Mouse (Mus musculus): ENCODE data around the gene Irs3. TPM values are rescaled to one million over a fixed set of nuclear protein-coding genes. Genes with fewer than 3 reads are reported as not detected.

Irs3 gene
- total RNA-seq, 2 experiments from 2014 or later = 0.59 to 0.90 TPM

- peak; percentile 88 for DNase-seq (ENCODE audit: low spot score)
Measured at GRCm38 (mm10) chr5:137660064-137660688, 14.7 kb upstream of the Irs3 start.

GRCm38 (mm10) chr5:137656977-137657376, 11.5 kb upstream of the Irs3 start:
- DNase-seq (ENCODE audit: low spot score) = peak; percentile 81

GRCm38 (mm10) chr5:137654746-137655145, 9.2 kb upstream of the Irs3 start:
- no peak for DNase-seq (ENCODE audit: low spot score)

- DNase-seq (ENCODE audit: low spot score) = no peak
Measured at GRCm38 (mm10) chr5:137653366-137653765, 7.9 kb upstream of the Irs3 start.

GRCm38 (mm10) chr5:137652474-137652873, 7.0 kb upstream of the Irs3 start:
- DNase-seq (ENCODE audit: low spot score) = peak; percentile 80

- peak; percentile 34 for DNase-seq (ENCODE audit: low spot score)
Measured at GRCm38 (mm10) chr5:137649669-137650571, 4.4 kb upstream of the Irs3 start.

GRCm38 (mm10) chr5:137649251-137649650, 3.7 kb upstream of the Irs3 start:
- no peak for DNase-seq (ENCODE audit: low spot score)

GRCm38 (mm10) chr5:137647827-137648601, 2.5 kb upstream of the Irs3 start:
- no peak for DNase-seq (ENCODE audit: low spot score)

- DNase-seq (ENCODE audit: low spot score) = no peak
Measured at GRCm38 (mm10) chr5:137645091-137645651, 343 bp downstream of the Irs3 start.

GRCm38 (mm10) chr5:137644484-137644883, 1.0 kb downstream of the Irs3 start:
- DNase-seq (ENCODE audit: low spot score) = no peak

GRCm38 (mm10) chr5:137642886-137643285, 2.6 kb downstream of the Irs3 start:
- no peak for DNase-seq (ENCODE audit: low spot score)

- DNase-seq (ENCODE audit: low spot score) = no peak
Measured at GRCm38 (mm10) chr5:137641054-137641453, 4.5 kb downstream of the Irs3 start, which contains the start of gene Sap25. Sap25 (plus strand) TSS chr5:137641334.

- no peak for DNase-seq (ENCODE audit: low spot score)
Measured at GRCm38 (mm10) chr5:137639472-137639871, 6.0 kb downstream of the Irs3 start.

- no peak for DNase-seq (ENCODE audit: low spot score)
Measured at GRCm38 (mm10) chr5:137633397-137634084, 12.0 kb downstream of the Irs3 start.

- DNase-seq (ENCODE audit: low spot score) = no peak
Measured at GRCm38 (mm10) chr5:137631591-137631990, 13.9 kb downstream of the Irs3 start.

GRCm38 (mm10) chr5:137631171-137631570, 14.3 kb downstream of the Irs3 start:
- peak; percentile 27 for DNase-seq (ENCODE audit: low spot score)

GRCm38 (mm10) chr5:137630602-137631001, 14.9 kb downstream of the Irs3 start:
- DNase-seq (ENCODE audit: low spot score) = peak; percentile 36

GRCm38 (mm10) chr5:137629906-137630545, 15.5 kb downstream of the Irs3 start:
- no peak for DNase-seq (ENCODE audit: low spot score)

GRCm38 (mm10) chr5:137629306-137629721, 16.2 kb downstream of the Irs3 start:
- peak; percentile 35 for DNase-seq (ENCODE audit: low spot score)

Data from gastrocnemius, adult 18-20 months (tissue).